Mouse (Mus musculus) cerebral cortex, adult 2 months (tissue): ENCODE results near the gene Slc35a3.

Source experiments
- WGBS: fragments of 180-500 bp; shearing (Covaris S2); methylation state at CpG from one replicate; pipeline ENCODE4 v1.1.7; 2018; 5-methylcytosine and 5-hydroxymethylcytosine counted together

Gene Slc35a3

DNA sequence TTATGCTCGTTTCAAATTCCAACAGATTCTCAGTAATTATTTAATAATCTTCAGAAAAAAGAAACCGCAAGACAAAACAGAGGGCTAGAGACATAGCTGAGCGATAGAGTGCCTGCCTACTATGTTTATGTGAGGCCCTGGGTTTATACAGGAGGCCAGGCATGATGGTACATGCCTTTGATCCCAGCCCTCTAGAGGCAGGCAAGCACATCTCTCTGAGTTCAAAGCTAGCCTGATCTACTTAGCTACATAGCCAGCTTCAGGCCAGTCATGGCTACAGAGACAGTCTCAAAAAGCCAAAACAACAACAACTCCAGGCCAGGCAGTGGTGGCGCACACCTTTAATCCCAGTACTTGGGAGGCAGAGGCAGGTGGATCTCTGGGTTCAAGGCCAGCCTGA is 11.0 kb downstream of the Slc35a3 start:
- 94% methylated on average over 4 of the region's 4 CpGs for WGBS

DNA sequence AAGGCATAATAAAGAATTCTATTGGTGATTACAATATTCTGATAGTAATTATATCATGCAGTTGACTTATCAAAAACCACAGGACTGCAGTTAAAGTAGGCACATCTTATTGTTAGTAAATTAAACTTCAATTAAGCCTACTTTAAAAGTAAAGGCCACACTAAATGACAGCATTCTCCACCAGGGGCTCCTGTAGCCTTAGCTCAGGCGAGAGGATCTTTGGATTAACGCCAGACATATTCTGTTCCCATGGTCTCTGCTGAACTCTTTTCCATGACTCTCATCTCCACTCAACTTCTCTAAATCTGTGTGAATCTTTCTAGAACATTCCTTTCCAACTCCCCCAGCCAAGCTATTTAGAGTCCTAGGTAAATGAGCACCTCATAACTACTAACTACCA is 13.8 kb downstream of the Slc35a3 start:
- WGBS: 53% methylated on average over 2 of the region's 2 CpGs

DNA sequence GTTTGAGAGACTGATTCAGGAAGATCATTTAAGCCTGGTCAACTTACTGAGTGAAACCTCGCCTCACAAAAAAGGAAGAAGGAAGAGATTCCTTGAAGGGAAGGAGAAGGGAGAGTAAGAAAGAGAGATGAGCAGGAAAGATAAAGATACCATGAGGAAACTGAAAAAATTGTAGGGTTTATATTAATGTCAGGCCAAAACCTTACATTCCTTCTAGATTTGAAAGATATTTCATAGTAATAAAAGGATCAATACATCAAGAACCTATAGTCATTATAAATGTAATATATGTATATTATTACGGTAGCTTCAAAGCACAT is 17.0 kb downstream of the Slc35a3 start:
- WGBS: 95% methylated on average over 2 of the region's 2 CpGs

DNA sequence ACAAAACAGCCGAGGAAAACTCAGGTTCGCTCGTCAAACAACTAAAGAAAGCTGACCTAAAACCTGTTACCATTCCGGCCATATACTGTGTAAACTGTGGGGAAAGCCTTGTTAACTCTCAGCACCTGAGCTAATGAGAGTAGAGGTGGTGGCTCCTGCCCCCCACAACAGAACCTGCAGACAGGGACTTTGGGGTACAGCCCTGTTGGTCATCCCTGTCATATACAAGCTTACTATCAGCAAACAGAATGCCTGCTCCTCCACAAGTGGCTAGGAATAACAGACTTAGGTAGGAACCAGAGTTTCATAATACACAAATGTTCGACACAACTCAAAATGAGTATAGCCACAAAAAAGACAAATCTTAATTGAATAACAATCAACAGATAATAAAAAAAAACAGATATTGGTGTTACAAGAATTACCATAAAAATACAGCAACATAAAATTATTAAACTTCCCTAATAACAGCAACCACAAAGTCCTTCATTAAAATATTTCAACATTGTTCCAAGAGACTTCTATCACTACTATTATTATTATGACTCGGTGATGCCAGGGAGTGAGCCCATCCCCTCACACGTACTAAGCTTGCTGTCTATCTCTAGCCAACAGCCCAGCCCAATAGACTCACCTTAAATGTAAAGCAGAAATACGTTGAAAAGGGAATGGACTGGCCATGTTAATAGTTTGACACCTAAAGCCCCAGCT is 17.5 kb downstream of the Slc35a3 start:
- 91% methylated on average over 8 of the region's 8 CpGs for WGBS

DNA sequence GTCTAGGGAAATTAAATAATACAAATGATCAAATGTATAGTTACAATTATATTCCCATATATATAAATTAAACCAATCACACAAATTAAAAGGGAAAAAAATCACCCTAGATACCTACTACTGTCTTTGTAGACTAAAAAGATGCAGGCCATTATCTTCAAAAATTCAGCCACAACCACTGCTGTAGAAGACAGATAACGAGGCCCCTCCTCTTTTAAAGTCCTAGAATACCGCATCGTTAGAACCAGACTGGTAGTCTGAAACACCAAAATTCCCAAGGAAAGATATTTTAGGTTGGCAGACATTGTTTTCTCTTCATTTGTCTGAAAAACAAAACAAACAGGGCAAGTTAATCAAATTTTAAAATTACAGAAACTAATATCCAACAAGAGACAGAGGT is 18.3 kb downstream of the Slc35a3 start:
- 88% methylated on average over 3 of the region's 3 CpGs for WGBS

DNA sequence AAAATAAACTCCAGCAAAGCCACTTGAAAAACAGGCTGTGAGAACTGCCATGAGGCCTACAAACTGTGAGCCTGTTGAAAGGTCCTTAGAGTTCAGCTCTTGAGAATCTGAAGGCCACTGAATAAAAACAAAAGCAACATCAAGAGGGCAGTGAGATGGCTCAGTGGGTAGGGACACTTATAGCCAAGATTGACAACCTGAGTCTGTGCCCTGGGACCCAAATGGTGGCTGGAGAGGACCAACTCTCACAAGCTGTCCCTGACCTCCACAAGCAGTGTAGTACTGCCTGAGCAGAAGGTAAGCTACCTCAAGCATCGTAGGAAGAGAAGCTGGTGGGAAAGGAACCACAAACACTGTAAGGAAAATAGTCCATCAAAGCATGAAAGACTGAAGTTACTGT is 31.5 kb downstream of the Slc35a3 start, which contains the start of gene Gm43191:
Gene Gm43191 (minus strand): TSS at position 101 of the 400 bp plus-strand sequence.
- WGBS: 94% methylated on average over 1 of the region's 1 CpGs

DNA sequence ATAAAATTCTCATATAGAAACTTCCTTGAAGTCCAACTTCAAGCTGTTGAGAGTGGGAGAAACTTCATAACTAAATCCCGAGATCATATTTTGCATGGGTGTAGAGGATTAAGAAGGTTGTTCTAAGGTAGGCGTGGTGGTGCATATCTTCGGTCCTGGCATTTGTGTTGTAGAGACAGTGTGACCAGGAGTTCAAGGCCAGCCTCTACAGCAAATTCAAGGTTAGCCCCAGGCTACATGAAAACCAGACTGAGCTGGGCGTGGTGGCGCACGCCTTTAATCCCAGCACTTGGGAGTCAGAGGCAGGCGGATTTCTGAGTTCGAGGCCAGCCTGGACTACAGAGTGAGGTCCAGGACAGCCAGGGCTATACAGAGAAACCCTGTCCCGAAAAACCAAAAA is 48.4 kb downstream of the Slc35a3 start:
- WGBS: 85% methylated on average over 9 of the region's 9 CpGs

DNA sequence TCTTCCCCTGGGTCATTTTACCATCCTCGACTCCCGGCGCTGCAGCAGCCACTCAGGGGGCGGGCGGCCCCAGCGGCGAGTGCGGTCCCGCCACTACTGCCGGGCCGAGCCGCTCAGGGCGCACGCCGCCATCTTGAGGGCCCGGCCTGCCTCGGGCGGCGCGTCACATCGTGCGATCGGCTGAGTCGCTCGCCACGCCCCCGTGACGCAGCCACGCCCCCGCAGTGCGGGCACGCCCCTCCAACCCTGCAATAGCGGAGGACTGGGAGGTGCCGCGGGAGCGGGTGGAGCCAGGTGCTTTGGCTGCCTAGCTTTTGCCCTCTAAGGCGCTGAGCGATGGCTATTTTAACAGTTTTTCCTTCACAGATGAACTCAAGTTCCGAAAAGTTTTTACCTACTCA is 50.2 kb downstream of the Slc35a3 start, which contains the start of gene Mfsd14a:
Gene Mfsd14a (minus strand): TSS at position 215 of the 401 bp plus-strand sequence.
- under 1% methylated on average over 39 of the region's 39 CpGs for WGBS

DNA sequence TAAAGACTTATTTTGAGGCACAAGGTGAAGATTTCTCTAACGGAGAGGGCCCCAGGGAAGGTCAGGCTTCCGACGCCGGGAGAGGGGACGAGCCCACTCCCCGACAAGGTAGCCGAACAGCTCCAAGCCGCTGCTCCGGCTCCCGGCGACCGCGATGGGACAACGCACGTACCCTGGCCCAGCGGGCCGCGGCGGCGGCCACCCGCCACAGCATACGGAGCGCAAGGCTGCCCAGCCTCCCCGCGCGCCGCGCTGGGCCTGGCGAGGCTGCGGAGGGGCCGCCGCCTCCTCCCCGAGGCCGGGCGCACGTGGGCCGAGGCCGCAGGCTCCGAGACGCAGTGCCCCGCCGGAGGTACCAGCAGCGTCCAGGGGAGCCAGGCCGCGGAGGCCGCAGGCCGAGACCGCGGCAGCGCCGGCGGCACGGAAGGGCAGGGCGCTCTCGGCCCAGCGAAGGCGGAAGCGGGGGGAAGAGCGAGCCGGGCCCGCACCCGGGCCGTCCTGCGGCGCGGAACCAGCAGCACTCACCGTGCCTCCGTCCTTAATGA is 50.7 kb downstream of the Slc35a3 start:
- WGBS: under 1% methylated on average over 66 of the region's 68 CpGs

DNA sequence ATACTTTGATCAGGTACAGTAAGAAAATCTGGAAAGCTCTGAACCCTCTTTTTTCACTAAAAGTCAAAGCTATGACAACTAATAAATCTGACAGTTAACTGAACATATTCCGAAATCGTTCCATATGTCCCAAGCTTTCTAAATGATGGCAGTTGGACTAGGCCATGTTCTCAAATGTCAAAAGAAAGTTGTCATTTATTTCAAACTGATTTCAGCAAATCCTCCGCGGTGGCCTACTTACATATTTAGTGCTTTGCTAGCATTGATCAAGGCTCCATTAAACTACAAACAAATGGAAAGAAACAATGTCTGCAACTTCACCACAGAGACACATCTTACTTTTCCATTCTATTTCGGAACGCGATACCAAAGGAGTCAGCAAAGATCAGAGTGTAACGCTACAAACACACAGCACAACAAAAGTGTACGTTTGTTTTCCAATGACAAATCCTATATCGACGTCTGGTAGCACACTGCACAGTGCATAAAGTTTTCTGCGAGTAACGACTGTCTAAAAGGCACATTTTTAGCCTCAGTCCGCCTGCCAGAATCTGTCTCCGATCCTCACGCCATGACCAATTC is 51.3 kb downstream of the Slc35a3 start:
- 3% methylated on average over 16 of the region's 16 CpGs for WGBS

DNA sequence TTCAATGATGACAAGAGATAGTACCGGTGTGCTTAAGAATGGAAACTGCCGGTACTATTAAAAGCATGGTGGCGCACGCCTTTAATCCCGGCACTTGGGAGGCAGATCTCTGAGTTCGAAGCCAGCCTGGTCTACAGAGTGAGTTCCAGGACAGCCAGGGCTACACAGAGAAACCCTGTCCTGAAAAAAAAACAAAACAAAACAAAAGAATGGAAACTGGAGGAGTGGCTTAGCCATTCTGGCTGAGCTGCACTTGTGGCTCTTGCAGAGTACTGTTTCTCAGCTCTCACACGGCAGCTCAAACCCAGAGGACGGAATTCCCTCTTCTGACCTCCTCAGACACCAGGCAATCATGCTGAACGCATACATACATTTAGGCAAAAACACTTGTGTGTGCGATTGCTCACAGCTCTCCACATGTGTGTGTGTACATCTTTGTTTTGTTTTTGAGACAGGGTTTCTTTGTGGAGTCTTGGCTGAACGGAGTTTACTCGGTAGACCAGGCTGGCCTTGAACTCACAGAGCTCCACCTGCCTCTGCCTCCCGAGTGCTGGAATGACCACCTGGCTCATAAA is 52.7 kb downstream of the Slc35a3 start:
- WGBS: 64% methylated on average over 13 of the region's 13 CpGs

DNA sequence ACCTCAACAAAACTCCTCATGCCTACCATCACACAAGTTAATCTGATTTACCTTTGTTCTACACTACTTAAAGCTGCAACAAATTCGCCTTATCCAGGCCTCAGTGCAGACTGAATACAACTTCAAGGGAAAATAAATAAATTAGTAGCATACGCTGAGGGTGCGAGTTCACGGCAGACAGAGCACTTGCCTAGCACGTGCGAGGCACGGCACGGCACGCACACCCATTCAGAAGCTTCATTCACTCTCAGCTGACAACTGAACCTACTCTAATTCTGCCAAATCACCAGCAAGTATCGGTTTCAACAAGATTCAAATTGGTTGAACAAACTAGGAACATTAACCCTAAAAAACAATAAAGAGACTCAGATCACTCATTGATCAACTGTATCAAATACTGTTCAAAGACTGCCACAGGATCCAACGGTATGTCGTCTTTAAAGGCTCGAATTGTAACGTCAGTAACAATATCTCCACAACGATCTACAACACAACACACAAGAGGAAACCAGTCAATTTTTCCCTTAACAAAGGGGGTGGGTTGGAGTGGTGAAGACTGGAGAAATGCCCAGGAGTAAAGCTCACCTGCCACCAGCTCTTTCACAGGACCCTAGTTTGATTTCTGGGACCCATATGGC is 53.6 kb downstream of the Slc35a3 start:
- 51% methylated on average over 15 of the region's 15 CpGs for WGBS

DNA sequence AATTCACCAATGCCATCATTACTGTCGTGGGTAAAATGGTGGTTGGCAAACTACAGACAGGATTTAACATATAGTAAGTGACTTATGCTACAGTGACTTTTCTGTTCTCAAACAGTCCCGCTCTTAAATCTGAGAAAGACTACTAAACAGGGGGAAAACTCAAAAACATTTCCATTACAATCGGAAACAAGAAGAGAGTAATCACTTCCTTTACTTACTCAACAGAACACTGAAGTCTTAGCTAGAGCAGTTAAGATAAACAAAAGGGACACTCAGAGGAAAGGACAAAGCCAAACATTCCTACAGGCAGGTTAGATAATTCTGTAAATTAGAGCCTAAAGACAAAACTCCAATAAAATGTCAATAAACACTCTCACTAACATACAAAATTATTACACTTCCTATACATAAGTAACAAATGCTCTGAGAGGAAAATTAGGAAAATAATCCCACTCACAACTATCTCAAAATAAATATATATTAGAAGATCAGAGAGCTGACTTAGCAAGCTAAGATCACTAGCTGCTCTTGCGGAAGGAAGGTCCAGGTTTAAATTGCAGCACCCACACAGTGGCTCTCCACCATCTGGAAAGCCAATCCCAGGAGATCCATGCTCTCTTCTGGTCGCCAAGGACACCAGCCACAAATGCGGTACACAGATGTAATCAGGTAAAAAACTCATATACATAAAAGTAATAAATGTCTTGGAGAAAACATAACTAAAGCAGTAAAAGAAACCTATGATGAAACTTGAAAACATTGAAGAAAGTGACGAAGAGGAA is 56.3 kb downstream of the Slc35a3 start:
- WGBS: 61% methylated on average over 7 of the region's 7 CpGs

DNA sequence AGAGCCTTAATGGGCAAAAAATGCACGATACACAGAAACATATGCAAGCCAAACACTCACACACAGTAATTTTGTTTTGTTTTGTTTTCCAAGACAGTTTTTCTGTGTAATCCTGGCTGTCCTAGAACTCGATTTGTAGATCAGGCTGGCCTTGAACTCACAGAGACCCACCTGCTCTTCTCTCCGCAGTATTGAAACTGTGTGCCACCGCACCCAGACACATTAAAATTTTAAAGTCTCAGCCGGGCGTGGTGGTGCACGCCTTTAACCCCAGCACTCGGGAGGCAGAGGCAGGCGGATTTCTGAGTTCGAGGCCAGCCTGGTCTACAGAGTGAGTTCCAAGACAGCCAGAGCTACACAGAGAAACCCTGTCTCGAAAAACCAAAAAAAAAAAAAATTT is 58.6 kb downstream of the Slc35a3 start:
- WGBS: 93% methylated on average over 11 of the region's 11 CpGs

DNA sequence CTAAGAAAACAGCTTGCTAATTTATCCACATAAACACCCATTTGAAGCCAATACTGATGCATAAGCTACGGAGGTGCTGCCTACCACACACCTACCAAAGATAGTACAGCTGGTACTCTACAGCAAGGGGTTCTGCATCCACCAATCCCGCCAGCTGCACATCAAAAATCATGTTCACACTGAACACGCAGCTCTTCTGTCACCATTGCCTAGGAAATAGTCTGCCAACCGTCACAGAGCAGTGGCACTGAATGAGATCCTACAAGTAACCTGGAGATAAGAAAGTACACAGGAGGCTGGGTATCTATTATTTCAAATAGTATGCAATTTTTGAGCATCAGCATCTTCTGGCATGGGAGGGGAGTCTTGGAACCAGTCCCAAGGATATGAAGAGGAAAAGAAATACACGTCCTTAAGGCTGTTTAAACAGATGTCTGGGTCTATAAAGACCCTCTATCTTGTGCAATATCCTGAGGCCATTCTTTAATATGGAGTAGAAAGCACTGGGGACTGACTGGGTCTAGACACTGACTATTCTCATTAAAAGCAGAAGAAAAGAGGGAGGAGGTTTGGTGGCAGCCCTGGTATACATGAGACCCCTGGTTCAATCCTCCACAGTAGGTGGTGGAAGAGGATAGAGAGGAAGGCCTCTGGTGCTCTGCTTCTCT is 59.2 kb downstream of the Slc35a3 start:
- 34% methylated on average over 5 of the region's 5 CpGs for WGBS

DNA sequence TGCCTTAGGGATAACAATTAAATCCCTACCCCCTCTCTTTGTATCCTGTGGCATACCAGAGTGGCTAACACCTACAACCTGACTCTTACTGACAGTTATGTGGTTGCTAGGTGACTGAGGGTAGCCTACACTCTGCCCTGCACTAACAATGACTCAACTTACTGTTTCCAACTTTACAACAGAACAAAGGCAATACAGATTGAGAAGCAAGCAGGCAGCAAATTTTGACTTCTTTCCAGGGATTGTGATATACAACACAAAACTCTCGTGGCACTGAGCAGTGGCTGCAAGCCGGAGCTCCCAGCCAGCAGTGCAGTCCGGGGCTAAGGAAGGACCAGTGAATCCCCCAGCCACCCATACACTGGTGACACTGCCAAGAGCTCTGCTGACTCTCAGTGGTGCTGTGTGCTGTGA is 60.6 kb downstream of the Slc35a3 start:
- 25% methylated on average over 3 of the region's 3 CpGs for WGBS

DNA sequence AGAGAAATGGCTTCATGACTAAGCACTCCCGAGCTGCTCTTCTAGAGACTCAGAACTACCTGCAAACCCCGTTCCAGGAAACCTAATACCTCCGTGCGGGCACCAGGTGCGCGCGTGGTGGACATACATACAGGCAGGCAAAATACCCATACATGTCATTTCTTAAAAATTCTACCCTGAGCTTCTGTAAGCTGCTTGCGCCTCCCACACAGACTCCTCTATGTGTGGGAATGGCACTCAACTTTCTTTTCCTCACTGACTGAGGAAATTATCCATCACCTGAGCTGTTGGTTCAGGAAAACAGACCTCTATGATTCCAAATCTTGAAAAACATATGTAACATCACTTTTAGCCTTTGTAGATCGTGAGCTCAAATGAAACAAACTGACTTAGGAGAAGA is 61.9 kb downstream of the Slc35a3 start:
- WGBS: 68% methylated on average over 9 of the region's 9 CpGs

DNA sequence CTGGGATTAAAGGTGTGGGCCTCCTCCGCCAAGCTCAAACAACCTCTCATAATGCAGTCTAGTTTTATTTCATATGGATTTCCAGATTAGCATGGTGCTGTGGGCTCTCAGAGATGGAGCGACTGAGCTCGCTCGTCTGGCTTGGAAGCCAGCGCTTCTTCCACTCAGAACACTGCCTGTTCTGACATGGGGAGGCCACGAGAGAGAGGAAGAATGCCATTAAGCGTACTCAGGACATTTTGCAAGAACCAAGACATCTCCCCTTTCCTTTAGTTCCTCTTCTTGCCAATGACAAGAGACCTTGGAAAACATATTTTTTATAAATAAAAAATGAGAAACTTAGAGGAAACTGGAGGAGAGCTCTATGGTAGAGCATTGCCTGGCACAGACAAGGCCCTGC is 63.8 kb downstream of the Slc35a3 start:
- 86% methylated on average over 7 of the region's 7 CpGs for WGBS

DNA sequence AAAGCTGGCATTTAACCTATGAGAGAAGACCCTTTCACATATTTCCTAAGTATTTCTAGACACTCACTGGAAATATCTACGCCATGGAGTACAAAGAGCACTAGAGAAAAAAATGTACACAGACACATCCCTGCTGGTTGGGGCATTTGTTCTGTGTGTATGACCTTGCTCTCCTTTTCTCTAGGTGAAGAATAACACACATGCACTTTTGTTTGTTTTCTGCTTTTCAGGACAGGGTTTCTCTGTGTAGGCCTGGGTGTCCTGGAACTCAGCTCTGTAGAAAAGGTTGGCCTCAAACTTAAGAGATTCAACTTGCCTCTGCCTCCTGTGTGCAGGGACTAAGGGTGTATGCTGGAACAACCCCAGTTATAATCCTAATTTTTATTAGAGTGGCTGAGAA is 66.2 kb downstream of the Slc35a3 start:
- WGBS: 91% methylated on average over 1 of the region's 1 CpGs

DNA sequence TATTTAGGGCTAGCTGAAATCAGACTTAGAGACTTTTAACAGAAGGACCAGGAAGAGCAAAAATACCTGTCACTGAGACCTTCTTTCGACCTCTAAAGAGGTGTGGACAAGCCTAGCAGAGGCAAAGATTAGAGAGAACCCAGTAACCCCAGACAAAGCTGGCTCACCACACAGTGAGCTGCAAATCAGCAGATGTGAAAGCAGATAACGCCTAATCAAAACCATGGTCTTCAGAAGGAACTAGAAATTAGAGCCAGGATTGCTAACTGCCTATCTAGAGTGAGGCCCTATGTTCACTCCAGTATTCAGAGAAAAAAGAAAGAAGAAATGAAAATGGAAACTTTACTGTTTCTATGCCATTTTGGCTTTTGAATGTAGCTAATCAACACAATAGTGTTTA is 70.3 kb downstream of the Slc35a3 start:
- WGBS: 92% methylated on average over 2 of the region's 2 CpGs

DNA sequence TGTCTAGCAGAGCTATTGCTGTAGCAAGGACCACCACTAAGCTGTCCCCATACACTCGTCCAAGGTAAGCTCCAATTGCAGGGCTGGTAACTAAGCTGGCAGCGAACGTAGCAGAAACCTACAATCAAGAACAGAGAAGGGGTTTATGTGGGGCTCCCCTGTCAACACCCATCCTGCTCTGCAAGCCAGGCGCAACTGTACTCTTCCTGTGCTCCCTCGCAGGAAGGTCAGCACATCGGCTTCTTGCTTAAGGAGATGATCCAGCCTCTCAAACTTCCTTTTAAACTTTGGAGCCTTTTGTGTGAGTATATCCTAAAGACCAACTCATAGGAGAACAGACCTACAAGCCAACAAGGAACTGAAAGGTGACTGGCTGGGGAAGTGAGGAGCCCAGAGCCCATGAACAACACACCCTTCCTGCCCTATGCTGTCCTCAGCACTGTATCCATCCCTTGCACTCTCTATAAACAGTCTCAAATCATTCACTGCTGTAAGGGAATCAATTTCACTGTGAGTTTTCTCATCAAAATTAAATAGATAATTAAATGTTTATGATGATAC is 70.7 kb downstream of the Slc35a3 start:
- 87% methylated on average over 6 of the region's 6 CpGs for WGBS
